Mouse (Mus musculus) bone marrow macrophage, adult 2 months (primary cell): Measurements from ENCODE around the gene Chst15. TPM values are rescaled to one million over a fixed set of nuclear protein-coding genes. Genes with fewer than 3 reads are reported as not detected.

Experiments used
- H3K27ac ChIP-seq: 2 replicates; pipeline ENCODE4 v1.5.1; 2012; ENCODE audit warnings: low read depth, low read length; ENCODE audit not compliant: insufficient read depth
- H3K4me1 ChIP-seq: 2 replicates; pipeline ENCODE4 v1.6.1; 2012; ENCODE audit warnings: low read length; ENCODE audit not compliant: control insufficient read depth, insufficient read depth
- H3K4me3 ChIP-seq: 2 replicates; pipeline ENCODE4 v1.5.1; 2012; ENCODE audit warnings: mild to moderate bottlenecking, low read length, moderate library complexity; ENCODE audit not compliant: insufficient read depth
- CTCF ChIP-seq: IDR thresholded peaks from 2 replicates; pipeline ENCODE4 v1.5.1; 2012; ENCODE audit warnings: low read depth, mild to moderate bottlenecking, low read length, moderate library complexity
- POLR2A ChIP-seq: IDR thresholded peaks from 2 replicates; pipeline ENCODE4 v1.6.1; 2012; ENCODE audit warnings: mild to moderate bottlenecking, low read depth, low read length, borderline replicate concordance
- polyA plus RNA-seq: library from polyadenylated mRNA; stranded (reverse); fragments of >200 nt; gene quantifications from 2 replicates; pipeline ENCODE4 v1.2.4, GENCODE M21; 2012; ENCODE audit not compliant: missing spikeins, insufficient read depth, insufficient read length

Chst15 gene
- polyA plus RNA-seq, 1 experiment = 0.42 TPM

DNA sequence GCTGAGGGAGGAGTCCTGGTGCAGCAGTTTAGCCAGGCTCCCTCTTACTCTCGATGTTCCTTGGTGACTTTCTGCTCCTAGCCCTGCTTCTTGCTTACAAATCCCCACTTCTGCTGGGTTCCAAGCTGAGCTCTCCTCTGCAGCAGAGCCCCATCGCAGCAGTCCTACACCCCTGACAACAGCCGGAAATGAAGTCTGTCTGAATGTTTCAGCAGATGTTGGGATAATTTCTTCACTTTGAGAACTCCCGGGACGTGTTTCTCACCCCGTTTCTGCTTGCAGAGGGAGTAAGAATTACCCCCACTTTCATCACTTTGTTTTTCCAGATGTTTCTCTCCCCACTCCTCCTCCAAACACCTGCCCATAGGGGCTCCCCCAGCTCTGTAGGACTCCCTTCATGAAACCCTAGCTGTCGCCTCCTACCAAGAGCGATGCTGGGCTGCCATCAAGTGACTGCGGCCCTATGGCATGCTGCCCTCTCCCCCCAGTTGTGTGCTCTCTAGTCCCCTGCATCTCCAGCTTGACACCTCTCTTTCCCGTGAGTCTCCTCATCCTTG is 67.4 kb downstream of the Chst15 start:
- H3K4me1 ChIP-seq = no peaks in the 10 kb centered on the region
- no peak for TF ChIP-seq CTCF
- no peak for TF ChIP-seq POLR2A
- H3K27ac ChIP-seq = no peak overlapping the region
- H3K4me3 ChIP-seq = no peak overlapping the region

DNA sequence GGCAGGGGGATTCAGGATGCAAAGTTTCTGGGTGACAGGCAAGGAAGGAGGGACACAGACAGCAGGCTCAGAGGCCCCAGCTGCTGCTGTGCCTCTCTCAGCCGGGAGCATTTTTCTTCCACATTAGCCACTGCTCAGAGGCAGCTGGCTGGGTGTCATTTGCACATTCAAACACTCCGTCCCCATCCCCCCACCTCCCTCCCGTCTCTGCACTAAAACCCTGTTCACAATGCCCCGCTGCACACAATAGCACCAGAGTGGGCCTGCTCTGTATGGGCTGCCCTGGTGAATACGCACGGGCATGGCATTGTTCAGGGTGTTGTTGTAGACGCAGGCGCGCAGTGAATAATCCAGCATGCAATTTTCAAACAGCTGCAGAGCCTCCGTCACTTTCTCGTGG is 69.5 kb downstream of the Chst15 start:
- no peak overlapping the region for H3K27ac ChIP-seq
- H3K4me1 ChIP-seq = no peaks in the 10 kb centered on the region
- TF ChIP-seq CTCF (no peak), POLR2A (no peak)

DNA sequence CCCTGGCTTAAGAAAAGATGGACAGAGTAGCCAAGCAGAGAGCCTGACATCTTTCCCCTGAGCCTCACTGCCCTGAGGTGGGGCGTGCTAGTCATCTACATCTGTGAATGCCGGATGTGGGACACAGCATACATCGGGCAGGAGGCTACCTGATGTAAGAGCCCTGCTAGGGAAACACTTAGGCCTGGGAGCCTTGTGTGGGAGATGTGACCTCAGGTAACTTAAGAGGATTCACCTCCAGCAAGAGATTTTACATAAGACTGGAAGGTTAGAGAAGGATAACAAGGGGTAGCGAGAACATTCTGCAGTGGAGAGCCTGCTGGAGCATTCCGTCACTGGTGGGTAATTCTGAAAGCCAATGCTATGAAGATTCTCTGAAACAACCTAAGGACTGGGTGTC is 69.9 kb downstream of the Chst15 start:
- TF ChIP-seq CTCF (no peak), POLR2A (no peak)
- Histone ChIP-seq H3K4me3 (no peak overlapping the region), H3K27ac (no peak overlapping the region), H3K4me1 (no peaks in the 10 kb centered on the region)

More for the DNA sequence above, 69.5 kb downstream of the Chst15 start:
- no peak overlapping the region for H3K4me3 ChIP-seq

DNA sequence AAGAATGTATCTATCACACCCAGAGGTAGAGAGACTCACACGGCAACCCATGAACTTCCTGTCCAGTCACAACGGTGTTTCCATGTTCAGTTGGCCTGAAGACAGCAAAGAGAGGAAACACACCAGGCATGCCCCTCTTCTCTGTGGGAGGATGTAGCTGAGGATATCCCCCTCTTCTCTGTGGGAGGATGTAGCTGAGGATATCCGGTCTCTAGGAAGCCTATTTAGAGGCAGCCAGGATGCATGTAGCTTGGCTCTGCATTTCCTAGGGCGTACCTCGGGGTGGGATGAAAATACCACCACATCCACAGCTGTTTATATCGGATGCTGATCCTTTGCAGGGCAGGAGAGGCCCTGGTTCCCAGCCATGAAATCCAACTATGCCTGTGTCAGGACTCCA is 71.3 kb downstream of the Chst15 start:
- H3K27ac ChIP-seq = no peak overlapping the region

DNA sequence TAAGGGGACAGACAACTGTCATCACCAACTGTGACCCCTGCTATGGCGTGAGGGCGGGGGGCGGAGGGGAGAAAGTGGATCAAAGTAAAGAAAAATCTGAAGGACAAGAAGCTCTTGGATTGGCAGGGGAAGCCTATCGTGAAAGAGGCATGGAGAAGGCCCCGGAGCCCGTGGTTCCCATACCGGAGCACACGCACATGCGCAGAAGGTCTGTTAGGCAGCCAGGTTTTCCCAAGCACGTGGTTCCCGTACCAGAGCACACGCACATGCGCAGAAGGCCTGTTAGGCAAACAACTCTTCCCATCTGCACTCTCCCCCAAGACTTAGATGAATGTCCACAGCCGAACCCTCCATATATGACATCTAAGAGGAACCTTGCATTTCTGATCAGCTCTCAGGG is 72.4 kb downstream of the Chst15 start:
- TF ChIP-seq CTCF = no peak
- TF ChIP-seq POLR2A = no peak
- Histone ChIP-seq H3K27ac (no peak overlapping the region), H3K4me3 (no peak overlapping the region), H3K4me1 (no peaks in the 10 kb centered on the region)

More for the DNA sequence above, 71.3 kb downstream of the Chst15 start:
- TF ChIP-seq CTCF (no peak), POLR2A (no peak)
- Histone ChIP-seq H3K4me3 (no peak overlapping the region), H3K4me1 (no peaks in the 10 kb centered on the region)

DNA sequence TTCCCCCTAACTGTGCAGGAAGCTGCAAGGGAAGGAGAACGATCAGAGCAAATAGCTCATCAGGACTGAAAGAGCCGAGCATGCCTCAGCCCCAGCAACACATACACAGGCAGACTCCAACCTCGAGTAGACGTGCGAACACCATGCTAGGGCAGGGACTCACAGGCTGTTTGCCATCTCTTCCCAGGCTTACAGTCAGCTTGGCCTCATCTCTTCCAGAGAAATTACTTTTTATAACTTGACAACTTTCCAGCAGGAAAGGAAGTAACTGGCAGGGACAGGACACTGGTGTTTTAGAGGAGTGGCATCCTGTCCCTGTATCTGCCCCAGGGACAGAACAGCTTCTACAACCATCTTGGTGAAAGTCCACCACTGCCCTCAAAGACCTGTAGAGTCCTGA is 73.8 kb downstream of the Chst15 start:
- H3K27ac ChIP-seq = no peak overlapping the region
- no peak for TF ChIP-seq POLR2A
- no peak for TF ChIP-seq CTCF

DNA sequence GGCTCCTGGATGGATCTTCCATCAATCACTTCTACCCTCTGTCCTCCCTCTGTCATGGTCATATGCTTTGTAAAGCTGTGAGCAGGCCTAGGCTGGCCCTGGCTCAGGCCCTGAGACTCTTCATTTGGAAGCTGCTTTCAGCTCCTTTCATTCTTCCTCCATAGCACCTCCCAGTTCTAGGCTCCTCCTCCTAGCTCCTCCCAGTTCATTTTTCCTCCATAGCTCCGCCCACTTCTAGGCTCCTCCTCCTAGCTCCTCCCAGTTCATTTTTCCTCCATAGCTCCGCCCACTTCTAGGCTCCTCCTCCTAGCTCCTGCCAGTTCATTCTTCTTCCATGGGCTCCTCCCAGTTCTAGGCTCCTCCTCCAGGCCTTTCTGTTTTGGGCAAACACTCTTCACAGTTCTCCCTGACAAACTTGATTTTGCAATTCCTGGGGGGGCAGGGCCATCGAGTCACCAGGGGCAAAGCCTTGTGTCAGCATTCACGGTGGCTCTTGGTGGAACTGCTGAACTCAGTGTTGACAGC is 74.3 kb downstream of the Chst15 start:
- H3K27ac ChIP-seq = no peak overlapping the region
- H3K4me3 ChIP-seq = no peak overlapping the region
- no peaks in the 10 kb centered on the region for H3K4me1 ChIP-seq
- no peak for TF ChIP-seq POLR2A
- no peak for TF ChIP-seq CTCF

More for the DNA sequence above, 73.8 kb downstream of the Chst15 start:
- Histone ChIP-seq H3K4me1 (no peaks in the 10 kb centered on the region), H3K4me3 (no peak overlapping the region)

DNA sequence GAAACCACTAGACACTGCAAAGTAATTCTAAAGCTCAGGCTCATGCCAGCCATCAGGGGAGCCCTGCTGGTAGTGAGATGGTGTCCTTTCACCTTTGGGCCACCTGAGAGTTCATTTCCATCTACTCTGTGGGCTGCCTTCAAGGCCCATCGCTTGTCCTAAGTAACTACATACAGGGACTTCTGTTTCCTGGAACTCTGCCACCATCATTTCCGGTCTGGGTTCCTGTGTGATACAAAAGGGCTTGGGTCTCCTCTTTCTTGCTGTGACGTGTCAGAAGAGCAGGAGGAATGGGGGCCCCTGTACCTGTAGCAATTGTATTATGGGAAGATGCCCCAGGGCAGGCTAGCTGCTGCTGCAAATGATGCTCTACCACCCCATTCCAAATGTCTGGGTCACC is 78.1 kb downstream of the Chst15 start:
- Histone ChIP-seq H3K4me1 (no peaks in the 10 kb centered on the region), H3K4me3 (no peak overlapping the region), H3K27ac (no peak overlapping the region)
- TF ChIP-seq CTCF (no peak), POLR2A (no peak)

DNA sequence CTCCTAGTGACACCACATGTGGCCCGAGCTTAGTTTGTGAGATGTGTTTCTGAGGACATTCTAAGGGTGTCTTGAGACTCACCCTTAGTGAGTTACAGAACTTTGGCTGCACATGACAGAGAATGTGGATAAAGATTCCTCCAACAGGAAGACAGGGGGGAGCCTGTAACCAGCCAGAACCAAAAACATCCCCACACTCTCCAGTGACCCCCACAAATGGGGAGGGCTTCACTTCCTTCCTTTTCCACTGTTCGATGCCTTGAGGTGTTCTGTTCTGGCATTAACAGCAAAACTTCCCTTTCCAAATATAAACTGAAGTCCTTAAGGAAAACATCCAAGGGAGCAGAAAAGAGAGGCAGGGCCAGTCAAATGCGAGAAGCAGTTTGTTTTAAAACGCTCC is 79.8 kb downstream of the Chst15 start:
- no peaks in the 10 kb centered on the region for H3K4me1 ChIP-seq
- TF ChIP-seq POLR2A (no peak), CTCF (no peak)

DNA sequence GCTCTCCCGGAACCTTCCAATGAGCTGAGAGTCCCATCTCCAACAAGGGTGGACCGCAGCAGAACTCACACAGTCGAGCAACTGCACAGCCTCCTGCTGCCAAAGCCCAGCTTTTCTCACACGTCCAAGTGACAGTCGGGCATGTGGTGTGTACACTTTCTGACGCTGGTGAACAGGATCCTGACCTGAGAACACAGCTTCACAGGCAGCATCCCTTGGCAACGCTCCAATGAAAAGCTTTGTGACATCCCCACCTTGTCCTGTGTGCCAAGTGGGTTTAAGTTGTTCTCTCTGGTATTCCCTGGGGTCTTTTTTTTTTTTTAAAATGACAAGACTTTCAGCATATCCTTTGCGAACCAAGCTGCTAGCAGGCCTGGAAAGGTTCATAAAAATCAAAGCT is 80.2 kb downstream of the Chst15 start:
- H3K27ac ChIP-seq = no peak overlapping the region
- TF ChIP-seq CTCF = no peak
- TF ChIP-seq POLR2A = no peak
- H3K4me1 ChIP-seq = no peaks in the 10 kb centered on the region
- no peak overlapping the region for H3K4me3 ChIP-seq

More for the DNA sequence above, 79.8 kb downstream of the Chst15 start:
- no peak overlapping the region for H3K4me3 ChIP-seq
- no peak overlapping the region for H3K27ac ChIP-seq

DNA sequence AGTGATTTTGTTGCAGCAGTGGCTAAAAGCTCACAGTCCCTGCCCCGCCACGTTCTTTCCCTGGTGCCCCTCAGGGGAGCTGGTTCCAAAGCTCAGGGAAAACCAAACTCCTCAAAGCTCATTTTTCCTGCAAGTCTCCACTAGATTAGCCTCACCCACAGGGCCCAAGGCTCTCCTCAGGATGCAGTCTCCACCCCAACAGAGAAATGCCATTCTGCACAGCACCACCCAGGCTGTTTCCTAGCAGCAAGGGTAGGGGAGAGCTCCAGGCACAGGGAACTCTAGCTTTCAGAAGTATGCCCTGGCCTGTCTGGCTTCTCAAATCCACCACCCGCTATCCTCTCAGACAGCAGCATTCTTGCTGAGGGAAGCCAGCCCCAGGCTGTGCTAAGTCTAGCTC is 82.8 kb downstream of the Chst15 start:
- Histone ChIP-seq H3K27ac (no peak overlapping the region), H3K4me3 (no peak overlapping the region)

DNA sequence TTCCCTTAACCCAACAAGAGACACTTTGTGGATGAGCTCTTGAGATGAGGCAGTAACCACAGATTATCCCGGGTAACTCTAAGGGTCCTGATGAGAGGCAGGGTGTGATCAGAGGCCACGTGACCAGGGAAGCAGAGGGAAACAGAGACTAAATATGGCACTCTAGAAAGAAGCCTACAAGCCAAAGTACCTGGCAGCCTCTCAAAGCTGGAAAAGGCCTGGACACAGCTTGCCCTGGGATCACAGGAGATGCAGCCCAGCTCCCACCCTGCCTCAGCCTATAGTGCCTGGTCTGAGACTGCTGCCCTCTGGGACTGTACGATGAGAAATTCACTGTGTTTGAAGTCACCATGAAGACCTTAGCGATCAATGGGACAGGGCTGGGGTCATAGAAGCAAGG is 83.3 kb downstream of the Chst15 start:
- Histone ChIP-seq H3K4me3 (no peak overlapping the region), H3K4me1 (no peaks in the 10 kb centered on the region)
- TF ChIP-seq CTCF (no peak), POLR2A (no peak)

More for the DNA sequence above, 82.8 kb downstream of the Chst15 start:
- no peaks in the 10 kb centered on the region for H3K4me1 ChIP-seq
- TF ChIP-seq CTCF = no peak
- no peak for TF ChIP-seq POLR2A

More for the DNA sequence above, 83.3 kb downstream of the Chst15 start:
- H3K27ac ChIP-seq = no peak overlapping the region
